Mouse (Mus musculus): Measurements from ENCODE around the gene Arel1. TPM values are rescaled to one million over a fixed set of nuclear protein-coding genes. Genes with fewer than 3 reads are reported as not detected.

The Arel1 gene
- polyA plus RNA-seq, 1 experiment from 2014 or later = 28.7 TPM

GRCm38 (mm10) chr12:84944813-84945553 is 25.7 kb downstream of the Arel1 start:
- Histone ChIP-seq H3K27ac (no peak overlapping the region), H3K27me3 (replicated peaks) (no peaks in the 10 kb centered on the region), H3K4me2 (replicated peaks) (no peak overlapping the region), H3K9ac (no peak overlapping the region), H3K9me3 (no peaks in the 10 kb centered on the region), H3K4me1 (no peaks in the 10 kb centered on the region), H3K4me3 (no peak overlapping the region), H3K36me3 (peaks cover 78% of the 10 kb centered on the region)
- no peak for ATAC-seq (ENCODE audit: low FRiP score, low read depth)
- WGBS = 93% methylated on average over 9 of the region's 9 CpGs

GRCm38 (mm10) chr12:84944150-84944812 is 26.4 kb downstream of the Arel1 start:
- H3K9ac ChIP-seq = no peak overlapping the region
- no peaks in the 10 kb centered on the region for H3K9me3 ChIP-seq
- no peak overlapping the region for H3K4me3 ChIP-seq
- WGBS = 85% methylated on average over 4 of the region's 4 CpGs
- H3K36me3 ChIP-seq = peaks cover 78% of the 10 kb centered on the region
- no peaks in the 10 kb centered on the region for H3K4me1 ChIP-seq
- no peaks in the 10 kb centered on the region for H3K27me3 ChIP-seq (replicated peaks)
- H3K27ac ChIP-seq = no peak overlapping the region
- no peak overlapping the region for H3K4me2 ChIP-seq (replicated peaks)
- no peak for ATAC-seq (ENCODE audit: low FRiP score, low read depth)

- ATAC-seq (ENCODE audit: low FRiP score, low read depth) = no peak
- H3K36me3 ChIP-seq = peaks cover 79% of the 10 kb centered on the region
These were observed 27.4 kb downstream of the Arel1 start for GRCm38 (mm10) chr12:84943006-84943952.

GRCm38 (mm10) chr12:84941717-84942116 is 29.0 kb downstream of the Arel1 start:
- H3K27ac ChIP-seq = no peak overlapping the region
- no peak overlapping the region for H3K4me2 ChIP-seq (replicated peaks)
- ATAC-seq (ENCODE audit: low FRiP score, low read depth) = no peak
- no peak overlapping the region for H3K4me3 ChIP-seq
- H3K9me3 ChIP-seq = no peaks in the 10 kb centered on the region
- no peaks in the 10 kb centered on the region for H3K27me3 ChIP-seq (replicated peaks)
- 95% methylated on average over 13 of the region's 13 CpGs for WGBS
- H3K4me1 ChIP-seq = no peaks in the 10 kb centered on the region
- no peak overlapping the region for H3K9ac ChIP-seq
- H3K36me3 ChIP-seq = peaks cover 68% of the 10 kb centered on the region

More at GRCm38 (mm10) chr12:84943006-84943952, 27.4 kb downstream of the Arel1 start:
- H3K9me3 ChIP-seq = no peaks in the 10 kb centered on the region
- H3K27me3 ChIP-seq (replicated peaks) = no peaks in the 10 kb centered on the region
- H3K27ac ChIP-seq = no peak overlapping the region
- 93% methylated on average over 21 of the region's 21 CpGs for WGBS
- no peak overlapping the region for H3K9ac ChIP-seq
- H3K4me2 ChIP-seq (replicated peaks) = no peak overlapping the region
- H3K4me1 ChIP-seq = no peaks in the 10 kb centered on the region
- H3K4me3 ChIP-seq = no peak overlapping the region

GRCm38 (mm10) chr12:84940343-84940742 is 30.4 kb downstream of the Arel1 start:
- H3K9ac ChIP-seq = no peak overlapping the region
- H3K9me3 ChIP-seq = no peaks in the 10 kb centered on the region
- H3K27ac ChIP-seq = no peak overlapping the region
- H3K36me3 ChIP-seq = peaks cover 62% of the 10 kb centered on the region
- ATAC-seq (ENCODE audit: low FRiP score, low read depth) = no peak
- H3K4me3 ChIP-seq = no peak overlapping the region
- no peak overlapping the region for H3K4me2 ChIP-seq (replicated peaks)
- no peaks in the 10 kb centered on the region for H3K4me1 ChIP-seq
- no peaks in the 10 kb centered on the region for H3K27me3 ChIP-seq (replicated peaks)
- WGBS = 94% methylated on average over 7 of the region's 7 CpGs

- Histone ChIP-seq H3K27ac (no peak overlapping the region), H3K9ac (no peak overlapping the region), H3K4me1 (no peaks in the 10 kb centered on the region), H3K36me3 (peaks cover 63% of the 10 kb centered on the region), H3K4me2 (replicated peaks) (no peak overlapping the region), H3K9me3 (no peaks in the 10 kb centered on the region), H3K27me3 (replicated peaks) (no peaks in the 10 kb centered on the region), H3K4me3 (no peak overlapping the region)
- ATAC-seq (ENCODE audit: low FRiP score, low read depth) = no peak
- WGBS = 92% methylated on average over 7 of the region's 7 CpGs
These were observed 31.6 kb downstream of the Arel1 start for GRCm38 (mm10) chr12:84939117-84939516.

GRCm38 (mm10) chr12:84935343-84935742 is 35.4 kb downstream of the Arel1 start:
- peaks cover 63% of the 10 kb centered on the region for H3K36me3 ChIP-seq
- 87% methylated on average over 5 of the region's 5 CpGs for WGBS
- no peak overlapping the region for H3K4me3 ChIP-seq
- no peaks in the 10 kb centered on the region for H3K27me3 ChIP-seq (replicated peaks)
- H3K4me2 ChIP-seq (replicated peaks) = no peak overlapping the region
- no peak for ATAC-seq (ENCODE audit: low FRiP score, low read depth)
- no peak overlapping the region for H3K9ac ChIP-seq
- no peak overlapping the region for H3K27ac ChIP-seq
- no peaks in the 10 kb centered on the region for H3K9me3 ChIP-seq
- H3K4me1 ChIP-seq = no peaks in the 10 kb centered on the region

- Histone ChIP-seq H3K4me3 (no peak overlapping the region), H3K4me1 (no peaks in the 10 kb centered on the region), H3K9me3 (no peaks in the 10 kb centered on the region), H3K36me3 (peaks cover 71% of the 10 kb centered on the region), H3K27me3 (replicated peaks) (no peaks in the 10 kb centered on the region), H3K27ac (no peak overlapping the region), H3K9ac (no peak overlapping the region), H3K4me2 (replicated peaks) (no peak overlapping the region)
- no peak for ATAC-seq (ENCODE audit: low FRiP score, low read depth)
- WGBS = 93% methylated on average over 6 of the region's 6 CpGs
These were observed 38.5 kb downstream of the Arel1 start for GRCm38 (mm10) chr12:84932210-84932609.

- Histone ChIP-seq H3K9ac (no peak overlapping the region), H3K4me3 (no peak overlapping the region), H3K27me3 (replicated peaks) (no peaks in the 10 kb centered on the region), H3K9me3 (no peaks in the 10 kb centered on the region), H3K36me3 (peaks cover 83% of the 10 kb centered on the region), H3K27ac (no peak overlapping the region), H3K4me1 (no peaks in the 10 kb centered on the region), H3K4me2 (replicated peaks) (no peak overlapping the region)
- 94% methylated on average over 6 of the region's 6 CpGs for WGBS
- ATAC-seq (ENCODE audit: low FRiP score, low read depth) = no peak
These were observed 44.2 kb downstream of the Arel1 start for GRCm38 (mm10) chr12:84926542-84926941.

- Histone ChIP-seq H3K4me2 (replicated peaks) (no peak overlapping the region), H3K36me3 (peaks cover 84% of the 10 kb centered on the region), H3K4me1 (no peaks in the 10 kb centered on the region), H3K27me3 (replicated peaks) (no peaks in the 10 kb centered on the region), H3K9me3 (no peaks in the 10 kb centered on the region), H3K27ac (no peak overlapping the region), H3K4me3 (no peak overlapping the region), H3K9ac (no peak overlapping the region)
- no peak for ATAC-seq (ENCODE audit: low FRiP score, low read depth)
- WGBS = 96% methylated on average over 5 of the region's 5 CpGs
These were observed 46.4 kb downstream of the Arel1 start for GRCm38 (mm10) chr12:84924324-84924723.

- Histone ChIP-seq H3K27me3 (replicated peaks) (no peaks in the 10 kb centered on the region), H3K27ac (no peak overlapping the region), H3K4me1 (no peaks in the 10 kb centered on the region), H3K36me3 (peaks cover 79% of the 10 kb centered on the region), H3K4me2 (replicated peaks) (no peak overlapping the region), H3K9ac (no peak overlapping the region), H3K9me3 (no peaks in the 10 kb centered on the region), H3K4me3 (no peak overlapping the region)
- WGBS = 34% methylated on average over 8 of the region's 8 CpGs
- no peak for ATAC-seq (ENCODE audit: low FRiP score, low read depth)
These were observed 48.8 kb downstream of the Arel1 start for GRCm38 (mm10) chr12:84921881-84922419.

- 87% methylated on average over 6 of the region's 6 CpGs for WGBS
These were observed 51.9 kb downstream of the Arel1 start for GRCm38 (mm10) chr12:84918809-84919208.

More at GRCm38 (mm10) chr12:84918809-84919208, 51.9 kb downstream of the Arel1 start:
- Histone ChIP-seq H3K4me1 (no peaks in the 10 kb centered on the region), H3K4me2 (replicated peaks) (no peak overlapping the region), H3K4me3 (no peak overlapping the region), H3K9ac (no peak overlapping the region), H3K27me3 (replicated peaks) (no peaks in the 10 kb centered on the region), H3K36me3 (peaks cover 52% of the 10 kb centered on the region), H3K9me3 (no peaks in the 10 kb centered on the region), H3K27ac (no peak overlapping the region)
- no peak for ATAC-seq (ENCODE audit: low FRiP score, low read depth)

Measured in neural tube, embryonic 12.5 days (tissue).